Mouse (Mus musculus): ENCODE measurements around the gene Tmem119. TPM values are rescaled to one million over a fixed set of nuclear protein-coding genes. Genes with fewer than 3 reads are reported as not detected.

Tmem119 gene
- polyA plus RNA-seq (2016; fragmentation: Nextera tagmentation; extraction: Ambion mirVana) = 159 and 218 TPM in 2 replicates

DNA sequence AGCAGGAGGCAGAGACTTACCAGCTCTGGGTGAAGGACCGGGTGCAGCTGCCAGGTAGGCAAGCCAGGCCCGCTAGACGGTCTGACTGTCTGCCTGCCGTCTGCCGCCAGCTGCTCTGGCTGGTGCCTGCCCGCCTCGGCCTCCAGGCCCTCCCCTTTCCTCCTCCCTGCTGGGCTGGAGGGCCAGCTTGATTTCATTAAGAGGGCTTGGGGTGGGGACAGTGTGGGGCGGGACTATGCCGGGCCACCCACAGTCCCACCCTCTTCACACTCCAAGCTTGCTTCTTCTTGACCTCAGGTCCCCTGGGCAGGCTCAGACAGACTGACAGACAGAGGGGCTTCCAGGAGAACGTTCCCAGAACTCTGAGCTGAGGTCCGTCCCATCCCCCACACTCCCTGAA is at the start of gene Tmem119:
Tmem119 (minus strand) TSS at position 237 of the 400 bp plus-strand sequence.
- no peaks in the 10 kb centered on the region for H3K27me3 ChIP-seq (ENCODE audit: low read depth, poor library complexity, severe bottlenecking)
- 0% methylated on average over 11 of the region's 11 CpGs for WGBS
- H3K27ac ChIP-seq = peak within 1 kb of the TSS; percentile 94
- peak; percentile 91 for DNase-seq (ENCODE audit: low spot score)
- no peaks in the 10 kb centered on the region for H3K9me3 ChIP-seq (replicated peaks)
- H3K36me3 ChIP-seq = peaks cover 9% of the 10 kb centered on the region
- peaks cover 84% of the 10 kb centered on the region for H3K4me1 ChIP-seq
- H3K4me3 ChIP-seq = peak within 1 kb of the TSS; percentile 73

- 91% methylated on average over 9 of the region's 9 CpGs for WGBS
These were observed 47.3 kb upstream of the Tmem119 start for GRCm38 (mm10) chr5:113847636-113848035.

DNA sequence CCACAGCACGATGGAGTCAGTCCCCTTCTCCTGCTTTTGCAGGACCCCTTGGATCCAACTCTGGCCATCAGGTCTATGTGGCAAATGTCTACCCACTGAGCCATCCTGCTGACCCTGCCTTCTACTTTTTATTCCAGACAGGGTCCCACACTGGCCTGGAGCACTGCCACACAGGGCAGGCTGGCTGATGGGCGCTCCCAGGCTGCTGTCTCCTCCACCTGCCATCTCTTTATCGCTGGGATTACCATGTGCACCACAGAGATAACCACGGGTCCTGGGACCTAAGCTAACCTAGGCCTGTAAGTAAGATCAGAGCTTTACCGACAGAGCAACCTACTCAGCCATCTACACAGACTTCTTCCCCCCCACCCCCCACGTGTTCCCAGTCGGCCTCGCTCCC is 46.3 kb upstream of the Tmem119 start:
- Histone ChIP-seq H3K4me3 (no peak overlapping the region), H3K27me3 (ENCODE audit: low read depth, poor library complexity, severe bottlenecking) (no peaks in the 10 kb centered on the region), H3K9me3 (replicated peaks) (no peaks in the 10 kb centered on the region), H3K36me3 (peaks cover 98% of the 10 kb centered on the region), H3K4me1 (peaks cover 2% of the 10 kb centered on the region; the same call in 1 of the 2 replicates), H3K27ac (no peak overlapping the region)
- 91% methylated on average over 8 of the region's 8 CpGs for WGBS
- no peak for DNase-seq (ENCODE audit: low spot score)

More at GRCm38 (mm10) chr5:113847636-113848035, 47.3 kb upstream of the Tmem119 start:
- no peaks in the 10 kb centered on the region for H3K27me3 ChIP-seq (ENCODE audit: low read depth, poor library complexity, severe bottlenecking)
- H3K36me3 ChIP-seq = peaks cover 93% of the 10 kb centered on the region
- no peaks in the 10 kb centered on the region for H3K9me3 ChIP-seq (replicated peaks)
- no peak overlapping the region for H3K27ac ChIP-seq
- no peak for DNase-seq (ENCODE audit: low spot score)
- H3K4me3 ChIP-seq = no peak overlapping the region
- H3K4me1 ChIP-seq = no peaks in the 10 kb centered on the region; the same call in 1 of the 2 replicates

DNA sequence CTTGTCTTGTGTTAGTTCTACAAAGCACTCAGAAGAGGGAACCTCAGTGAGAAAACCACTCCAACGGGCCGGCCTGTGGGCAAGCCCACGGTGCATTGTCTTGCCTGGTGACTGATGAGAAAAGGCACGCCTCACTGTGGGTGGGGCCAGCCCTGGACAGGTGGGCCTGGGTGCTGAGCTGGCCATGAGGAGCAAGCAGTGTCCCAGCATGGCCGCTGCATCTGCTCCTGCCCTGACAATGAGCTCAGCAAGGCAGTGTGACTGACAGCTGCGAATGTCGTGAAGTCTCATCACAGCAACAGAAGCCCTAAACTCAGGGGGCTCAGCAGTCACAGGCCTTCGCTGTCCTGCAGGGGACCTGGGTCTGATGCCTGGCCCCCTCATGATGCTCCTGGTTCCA is 45.3 kb upstream of the Tmem119 start:
- Histone ChIP-seq H3K4me3 (no peak overlapping the region), H3K36me3 (peaks cover 95% of the 10 kb centered on the region)

DNA sequence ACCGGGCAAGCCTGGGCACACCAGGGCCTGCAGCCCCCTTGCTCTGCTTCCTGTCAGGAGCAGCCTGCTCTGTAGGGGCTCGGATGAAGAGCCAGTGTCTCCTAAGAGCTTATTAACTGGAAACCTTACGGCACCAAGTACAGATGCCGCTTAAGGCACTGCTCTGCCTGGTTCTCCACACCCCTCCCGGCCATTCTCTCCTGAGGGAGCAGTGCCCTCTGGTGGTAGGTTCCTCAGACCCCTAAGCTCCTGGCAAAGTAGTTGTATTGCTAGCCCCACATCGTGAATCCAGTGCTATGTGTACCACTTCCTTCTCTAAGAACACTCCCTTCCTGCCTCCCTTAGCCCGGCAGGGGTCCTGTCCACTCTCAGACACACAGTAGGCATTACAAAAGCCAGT is 44.4 kb upstream of the Tmem119 start:
- Histone ChIP-seq H3K27ac (no peak overlapping the region), H3K4me3 (no peak overlapping the region), H3K9me3 (replicated peaks) (no peaks in the 10 kb centered on the region), H3K36me3 (peaks cover 86% of the 10 kb centered on the region), H3K27me3 (ENCODE audit: low read depth, poor library complexity, severe bottlenecking) (no peaks in the 10 kb centered on the region), H3K4me1 (peaks cover 4% of the 10 kb centered on the region; the same call in 1 of the 2 replicates)
- peak; percentile 64 for DNase-seq (ENCODE audit: low spot score)
- 70% methylated on average over 7 of the region's 7 CpGs for WGBS

More for the DNA sequence above, 45.3 kb upstream of the Tmem119 start:
- H3K27ac ChIP-seq = no peak overlapping the region
- DNase-seq (ENCODE audit: low spot score) = no peak
- no peaks in the 10 kb centered on the region for H3K27me3 ChIP-seq (ENCODE audit: low read depth, poor library complexity, severe bottlenecking)
- no peaks in the 10 kb centered on the region for H3K9me3 ChIP-seq (replicated peaks)
- WGBS = 93% methylated on average over 8 of the region's 8 CpGs
- peaks cover 4% of the 10 kb centered on the region; the same call in 1 of the 2 replicates for H3K4me1 ChIP-seq

GRCm38 (mm10) chr5:113844106-113844505 is 43.8 kb upstream of the Tmem119 start:
- no peak overlapping the region for H3K27ac ChIP-seq

GRCm38 (mm10) chr5:113842906-113843305 is 42.6 kb upstream of the Tmem119 start:
- Histone ChIP-seq H3K36me3 (peaks cover 72% of the 10 kb centered on the region), H3K27ac (no peak overlapping the region)

More at GRCm38 (mm10) chr5:113844106-113844505, 43.8 kb upstream of the Tmem119 start:
- peaks cover 4% of the 10 kb centered on the region; the same call in 1 of the 2 replicates for H3K4me1 ChIP-seq
- H3K36me3 ChIP-seq = peaks cover 82% of the 10 kb centered on the region
- no peak overlapping the region for H3K4me3 ChIP-seq
- H3K9me3 ChIP-seq (replicated peaks) = no peaks in the 10 kb centered on the region
- H3K27me3 ChIP-seq (ENCODE audit: low read depth, poor library complexity, severe bottlenecking) = no peaks in the 10 kb centered on the region
- DNase-seq (ENCODE audit: low spot score) = no peak
- WGBS = 85% methylated on average over 15 of the region's 15 CpGs

DNA sequence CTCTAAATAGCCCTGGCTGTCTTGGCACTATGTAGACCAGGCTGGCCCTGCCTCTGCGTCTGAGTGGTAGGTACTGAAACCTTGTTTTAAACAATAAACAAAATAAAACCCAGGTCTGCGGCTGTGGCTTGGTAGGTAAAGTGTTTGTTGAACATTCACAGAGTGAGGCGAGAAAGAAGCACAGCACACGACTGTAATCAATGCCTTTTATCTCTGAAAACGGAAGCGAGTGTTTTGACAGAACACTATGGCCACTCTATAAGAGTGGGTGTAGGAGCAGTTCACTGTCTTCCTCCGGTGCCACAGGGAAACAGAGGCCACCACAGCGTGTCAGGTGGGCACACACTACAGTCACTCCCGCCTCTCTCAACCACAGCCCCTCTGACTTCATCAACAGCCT is 41.9 kb upstream of the Tmem119 start:
- 89% methylated on average over 9 of the region's 9 CpGs for WGBS
- H3K27me3 ChIP-seq (ENCODE audit: low read depth, poor library complexity, severe bottlenecking) = no peaks in the 10 kb centered on the region
- H3K36me3 ChIP-seq = peaks cover 65% of the 10 kb centered on the region
- no peak overlapping the region for H3K4me3 ChIP-seq
- H3K27ac ChIP-seq = no peak overlapping the region
- H3K4me1 ChIP-seq = peaks cover 7% of the 10 kb centered on the region; the same call in 1 of the 2 replicates
- H3K9me3 ChIP-seq (replicated peaks) = no peaks in the 10 kb centered on the region
- DNase-seq (ENCODE audit: low spot score) = no peak

More at GRCm38 (mm10) chr5:113842906-113843305, 42.6 kb upstream of the Tmem119 start:
- no peaks in the 10 kb centered on the region for H3K9me3 ChIP-seq (replicated peaks)
- H3K27me3 ChIP-seq (ENCODE audit: low read depth, poor library complexity, severe bottlenecking) = no peaks in the 10 kb centered on the region
- DNase-seq (ENCODE audit: low spot score) = no peak
- peaks cover 7% of the 10 kb centered on the region for H3K4me1 ChIP-seq
- WGBS = 90% methylated on average over 9 of the region's 9 CpGs
- no peak overlapping the region for H3K4me3 ChIP-seq

DNA sequence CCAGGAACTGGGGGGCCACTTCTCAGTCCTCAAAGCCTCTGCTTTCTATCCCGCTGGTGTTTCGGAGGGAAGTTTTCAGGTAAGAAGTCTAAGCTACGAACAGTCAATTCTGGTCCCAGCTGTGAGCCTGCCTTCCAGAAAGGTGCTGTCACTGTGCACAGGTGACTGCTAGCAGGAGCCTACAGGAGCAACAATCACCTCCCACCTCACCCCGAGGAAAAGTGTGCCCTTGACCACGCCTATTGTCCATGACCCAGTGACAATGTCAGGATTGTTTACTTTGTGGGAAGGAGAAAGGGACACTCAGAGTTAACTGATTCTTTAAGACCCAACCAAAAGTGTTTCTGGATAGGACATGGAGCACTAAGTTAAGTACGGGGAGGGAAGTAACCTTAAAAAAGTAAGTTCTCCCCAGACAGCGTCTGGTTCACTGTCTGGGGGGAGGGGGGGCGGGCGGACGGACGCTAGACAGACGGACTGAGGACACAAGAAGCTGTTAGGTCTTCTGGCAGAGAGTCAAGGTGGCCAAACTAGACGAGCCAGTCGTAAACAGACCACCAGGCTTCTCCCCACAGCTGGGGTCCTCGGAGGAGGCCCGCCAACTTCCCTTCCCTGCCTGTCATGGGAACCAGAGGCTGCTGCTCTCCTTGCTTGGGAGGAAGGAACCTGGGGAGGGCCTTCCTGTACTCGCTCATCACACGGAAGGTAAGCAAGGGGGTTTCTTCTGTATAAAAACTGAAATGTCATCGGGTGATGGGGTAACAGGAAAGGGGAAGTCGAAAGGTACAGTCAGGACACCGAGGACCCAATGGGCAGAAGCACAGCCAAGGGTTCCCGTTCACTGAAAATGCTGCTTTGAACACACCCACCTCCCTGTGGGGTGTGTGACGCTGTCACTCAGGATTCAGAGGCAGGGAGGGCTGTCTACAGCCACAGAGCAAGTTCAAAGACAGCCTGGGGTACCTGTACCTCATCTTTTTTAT is 41.2 kb upstream of the Tmem119 start:
- no peak overlapping the region for H3K4me3 ChIP-seq
- no peaks in the 10 kb centered on the region for H3K9me3 ChIP-seq (replicated peaks)
- H3K4me1 ChIP-seq = peaks cover 7% of the 10 kb centered on the region; the same call in 1 of the 2 replicates
- WGBS = 86% methylated on average over 23 of the region's 23 CpGs
- no peak overlapping the region for H3K27ac ChIP-seq
- peaks cover 58% of the 10 kb centered on the region for H3K36me3 ChIP-seq
- H3K27me3 ChIP-seq (ENCODE audit: low read depth, poor library complexity, severe bottlenecking) = no peaks in the 10 kb centered on the region
- DNase-seq (ENCODE audit: low spot score) = no peak

DNA sequence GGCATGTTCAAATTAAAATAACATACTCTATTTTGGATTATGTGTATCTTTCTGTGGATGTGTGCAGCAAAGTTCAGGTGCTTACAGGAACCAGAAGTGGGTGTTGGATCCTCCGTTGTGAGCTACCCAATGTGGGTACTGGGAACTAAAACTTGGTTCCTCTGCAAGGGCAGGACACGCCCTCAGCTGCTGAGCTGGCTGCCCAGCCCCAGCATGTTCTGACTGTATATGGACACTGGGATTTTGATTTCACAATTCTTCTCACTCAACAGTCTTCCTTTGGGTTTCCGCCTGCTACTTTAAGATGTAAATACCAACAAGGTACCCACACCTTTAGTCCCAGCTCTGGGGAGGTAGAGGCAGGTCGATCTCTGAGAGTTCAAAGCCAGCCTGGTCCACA is 40.1 kb upstream of the Tmem119 start:
- no peak overlapping the region for H3K27ac ChIP-seq
- peaks cover 7% of the 10 kb centered on the region; the same call in 1 of the 2 replicates for H3K4me1 ChIP-seq
- H3K4me3 ChIP-seq = no peak overlapping the region
- no peak for DNase-seq (ENCODE audit: low spot score)
- peaks cover 47% of the 10 kb centered on the region for H3K36me3 ChIP-seq
- WGBS = 96% methylated on average over 4 of the region's 4 CpGs
- H3K27me3 ChIP-seq (ENCODE audit: low read depth, poor library complexity, severe bottlenecking) = no peaks in the 10 kb centered on the region
- H3K9me3 ChIP-seq (replicated peaks) = no peaks in the 10 kb centered on the region

DNA sequence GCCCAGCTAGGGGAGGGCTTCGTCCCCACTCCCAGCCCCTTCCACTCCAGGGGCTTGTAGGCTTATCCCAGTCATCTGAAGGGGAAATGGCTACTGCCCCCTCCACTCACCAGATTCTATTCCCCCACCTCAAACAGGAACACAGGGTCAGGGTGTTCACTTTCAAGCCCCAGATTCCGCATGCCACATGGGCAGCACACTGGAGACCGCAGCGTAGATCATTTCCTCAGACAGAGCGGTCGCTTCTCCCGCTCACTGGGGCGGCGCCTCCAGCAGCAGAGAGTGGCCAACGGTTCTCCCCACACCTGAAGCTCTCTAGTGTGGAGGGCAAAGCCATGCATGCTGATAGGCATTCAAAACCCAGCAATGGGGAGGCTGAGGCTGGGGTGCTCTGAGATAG is 36.6 kb upstream of the Tmem119 start:
- Histone ChIP-seq H3K27ac (no peak overlapping the region), H3K36me3 (peaks cover 13% of the 10 kb centered on the region), H3K4me1 (peaks cover 13% of the 10 kb centered on the region), H3K27me3 (ENCODE audit: low read depth, poor library complexity, severe bottlenecking) (no peaks in the 10 kb centered on the region), H3K4me3 (no peak overlapping the region), H3K9me3 (replicated peaks) (no peaks in the 10 kb centered on the region)
- WGBS = 89% methylated on average over 10 of the region's 10 CpGs
- DNase-seq (ENCODE audit: low spot score) = no peak

GRCm38 (mm10) chr5:113833316-113833947 is 33.1 kb upstream of the Tmem119 start:
- no peaks in the 10 kb centered on the region for H3K9me3 ChIP-seq (replicated peaks)
- no peaks in the 10 kb centered on the region for H3K36me3 ChIP-seq
- DNase-seq (ENCODE audit: low spot score) = no peak
- 71% methylated on average over 16 of the region's 16 CpGs for WGBS
- peaks cover 16% of the 10 kb centered on the region for H3K4me1 ChIP-seq
- H3K27ac ChIP-seq = no peak overlapping the region
- no peak overlapping the region for H3K4me3 ChIP-seq
- no peaks in the 10 kb centered on the region for H3K27me3 ChIP-seq (ENCODE audit: low read depth, poor library complexity, severe bottlenecking)

Measured in limb, embryonic 10.5 days (tissue).